Mouse (Mus musculus): ENCODE data around the gene Cdv3. TPM values are rescaled to one million over a fixed set of nuclear protein-coding genes. Genes with fewer than 3 reads are reported as not detected.
A peak's percentile ranks its signal among the peaks of the same experiment; 100 is the strongest.

Gene Cdv3
- polyA plus RNA-seq, 1 experiment from 2014 or later, result 92.7 TPM

GRCm38 (mm10) chr9:103389261-103389660 lies 23.6 kb upstream of the Cdv3 start:
- 54% methylated on average over 6 of the region's 6 CpGs for WGBS
- ATAC-seq (ENCODE audit: low read depth), result peak; percentile 55; the same call in 1 of the 2 replicates
- no peak overlapping the region for H3K27ac ChIP-seq (ENCODE audit: low read length)
- no peak overlapping the region for H3K9ac ChIP-seq (ENCODE audit: low read length)
- H3K4me1 ChIP-seq (replicated peaks; ENCODE audit: control insufficient read depth, insufficient read depth, low read length), result peaks cover 14% of the 10 kb centered on the region
- H3K27me3 ChIP-seq (ENCODE audit: control insufficient read depth, insufficient read depth, low read depth, low read length), result no peaks in the 10 kb centered on the region
- H3K9me3 ChIP-seq (ENCODE audit: control insufficient read depth, low read length), result no peaks in the 10 kb centered on the region
- H3K4me3 ChIP-seq (ENCODE audit: low read length), result no peak overlapping the region
- H3K4me2 ChIP-seq (ENCODE audit: low read depth, low read length), result no peak overlapping the region
- no peaks in the 10 kb centered on the region for H3K36me3 ChIP-seq (ENCODE audit: control insufficient read depth, insufficient read depth, low read length)

GRCm38 (mm10) chr9:103387011-103387653 lies 21.5 kb upstream of the Cdv3 start:
- no peaks in the 10 kb centered on the region for H3K9me3 ChIP-seq (ENCODE audit: control insufficient read depth, low read length)
- H3K36me3 ChIP-seq (ENCODE audit: control insufficient read depth, insufficient read depth, low read length), result no peaks in the 10 kb centered on the region
- peak; percentile 35; the same call in 1 of the 2 replicates for ATAC-seq (ENCODE audit: low read depth)
- no peak overlapping the region for H3K4me2 ChIP-seq (ENCODE audit: low read depth, low read length)
- WGBS, result 23% methylated on average over 10 of the region's 10 CpGs
- H3K27me3 ChIP-seq (ENCODE audit: control insufficient read depth, insufficient read depth, low read depth, low read length), result no peaks in the 10 kb centered on the region
- no peak overlapping the region for H3K9ac ChIP-seq (ENCODE audit: low read length)
- no peak overlapping the region for H3K4me3 ChIP-seq (ENCODE audit: low read length)
- no peak overlapping the region for H3K27ac ChIP-seq (ENCODE audit: low read length)
- peaks cover 14% of the 10 kb centered on the region for H3K4me1 ChIP-seq (replicated peaks; ENCODE audit: control insufficient read depth, insufficient read depth, low read length)

GRCm38 (mm10) chr9:103386573-103386972 lies 20.9 kb upstream of the Cdv3 start:
- no peaks in the 10 kb centered on the region for H3K27me3 ChIP-seq (ENCODE audit: control insufficient read depth, insufficient read depth, low read depth, low read length)
- ATAC-seq (ENCODE audit: low read depth), result peak; percentile 61
- no peaks in the 10 kb centered on the region for H3K36me3 ChIP-seq (ENCODE audit: control insufficient read depth, insufficient read depth, low read length)
- H3K27ac ChIP-seq (ENCODE audit: low read length), result no peak overlapping the region
- no peaks in the 10 kb centered on the region for H3K9me3 ChIP-seq (ENCODE audit: control insufficient read depth, low read length)
- H3K4me2 ChIP-seq (ENCODE audit: low read depth, low read length), result no peak overlapping the region
- H3K4me1 ChIP-seq (replicated peaks; ENCODE audit: control insufficient read depth, insufficient read depth, low read length), result peaks cover 14% of the 10 kb centered on the region
- WGBS, result 36% methylated on average over 5 of the region's 5 CpGs
- H3K9ac ChIP-seq (ENCODE audit: low read length), result no peak overlapping the region
- H3K4me3 ChIP-seq (ENCODE audit: low read length), result no peak overlapping the region

GRCm38 (mm10) chr9:103385600-103385999 lies 20.0 kb upstream of the Cdv3 start:
- Histone ChIP-seq H3K27me3 (ENCODE audit: control insufficient read depth, insufficient read depth, low read depth, low read length) (no peaks in the 10 kb centered on the region), H3K4me3 (ENCODE audit: low read length) (no peak overlapping the region), H3K4me2 (ENCODE audit: low read depth, low read length) (no peak overlapping the region), H3K27ac (ENCODE audit: low read length) (no peak overlapping the region), H3K4me1 (replicated peaks; ENCODE audit: control insufficient read depth, insufficient read depth, low read length) (peaks cover 14% of the 10 kb centered on the region), H3K9ac (ENCODE audit: low read length) (no peak overlapping the region), H3K36me3 (ENCODE audit: control insufficient read depth, insufficient read depth, low read length) (no peaks in the 10 kb centered on the region), H3K9me3 (ENCODE audit: control insufficient read depth, low read length) (no peaks in the 10 kb centered on the region)
- 29% methylated on average over 1 of the region's 1 CpGs for WGBS
- no peak for ATAC-seq (ENCODE audit: low read depth)

GRCm38 (mm10) chr9:103384141-103384796 lies 18.6 kb upstream of the Cdv3 start:
- Histone ChIP-seq H3K27me3 (ENCODE audit: control insufficient read depth, insufficient read depth, low read depth, low read length) (no peaks in the 10 kb centered on the region), H3K27ac (ENCODE audit: low read length) (no peak overlapping the region), H3K4me1 (replicated peaks; ENCODE audit: control insufficient read depth, insufficient read depth, low read length) (peaks cover 10% of the 10 kb centered on the region), H3K9me3 (ENCODE audit: control insufficient read depth, low read length) (no peaks in the 10 kb centered on the region), H3K9ac (ENCODE audit: low read length) (no peak overlapping the region), H3K4me3 (ENCODE audit: low read length) (no peak overlapping the region), H3K36me3 (ENCODE audit: control insufficient read depth, insufficient read depth, low read length) (no peaks in the 10 kb centered on the region), H3K4me2 (ENCODE audit: low read depth, low read length) (no peak overlapping the region)
- 65% methylated on average over 4 of the region's 4 CpGs for WGBS
- no peak for ATAC-seq (ENCODE audit: low read depth)

- 93% methylated on average over 1 of the region's 1 CpGs for WGBS
- no peak for ATAC-seq (ENCODE audit: low read depth)
These were observed 17.9 kb upstream of the Cdv3 start for GRCm38 (mm10) chr9:103383576-103383975.

GRCm38 (mm10) chr9:103382989-103383388 lies 17.3 kb upstream of the Cdv3 start:
- Histone ChIP-seq H3K4me1 (replicated peaks; ENCODE audit: control insufficient read depth, insufficient read depth, low read length) (peaks cover 10% of the 10 kb centered on the region), H3K4me3 (ENCODE audit: low read length) (no peak overlapping the region), H3K36me3 (ENCODE audit: control insufficient read depth, insufficient read depth, low read length) (no peaks in the 10 kb centered on the region), H3K9me3 (ENCODE audit: control insufficient read depth, low read length) (no peaks in the 10 kb centered on the region), H3K27me3 (ENCODE audit: control insufficient read depth, insufficient read depth, low read depth, low read length) (no peaks in the 10 kb centered on the region), H3K4me2 (ENCODE audit: low read depth, low read length) (no peak overlapping the region), H3K9ac (ENCODE audit: low read length) (no peak overlapping the region), H3K27ac (ENCODE audit: low read length) (no peak overlapping the region)
- WGBS, result 37% methylated on average over 6 of the region's 6 CpGs
- no peak for ATAC-seq (ENCODE audit: low read depth)

More at GRCm38 (mm10) chr9:103383576-103383975, 17.9 kb upstream of the Cdv3 start:
- no peaks in the 10 kb centered on the region for H3K27me3 ChIP-seq (ENCODE audit: control insufficient read depth, insufficient read depth, low read depth, low read length)
- H3K4me2 ChIP-seq (ENCODE audit: low read depth, low read length), result no peak overlapping the region
- no peaks in the 10 kb centered on the region for H3K9me3 ChIP-seq (ENCODE audit: control insufficient read depth, low read length)
- peaks cover 10% of the 10 kb centered on the region for H3K4me1 ChIP-seq (replicated peaks; ENCODE audit: control insufficient read depth, insufficient read depth, low read length)
- H3K4me3 ChIP-seq (ENCODE audit: low read length), result no peak overlapping the region
- no peaks in the 10 kb centered on the region for H3K36me3 ChIP-seq (ENCODE audit: control insufficient read depth, insufficient read depth, low read length)
- H3K9ac ChIP-seq (ENCODE audit: low read length), result no peak overlapping the region
- H3K27ac ChIP-seq (ENCODE audit: low read length), result no peak overlapping the region

GRCm38 (mm10) chr9:103380566-103380965 lies 14.9 kb upstream of the Cdv3 start:
- WGBS, result 89% methylated on average over 4 of the region's 4 CpGs
- no peak for ATAC-seq (ENCODE audit: low read depth)
- H3K9ac ChIP-seq (ENCODE audit: low read length), result no peak overlapping the region
- H3K4me1 ChIP-seq (replicated peaks; ENCODE audit: control insufficient read depth, insufficient read depth, low read length), result peaks cover 3% of the 10 kb centered on the region; the same call in 1 of the 2 replicates
- H3K9me3 ChIP-seq (ENCODE audit: control insufficient read depth, low read length), result no peaks in the 10 kb centered on the region
- H3K4me3 ChIP-seq (ENCODE audit: low read length), result no peak overlapping the region
- no peaks in the 10 kb centered on the region for H3K36me3 ChIP-seq (ENCODE audit: control insufficient read depth, insufficient read depth, low read length)
- no peak overlapping the region for H3K27ac ChIP-seq (ENCODE audit: low read length)
- H3K27me3 ChIP-seq (ENCODE audit: control insufficient read depth, insufficient read depth, low read depth, low read length), result no peaks in the 10 kb centered on the region
- H3K4me2 ChIP-seq (ENCODE audit: low read depth, low read length), result no peak overlapping the region

- WGBS, result 47% methylated on average over 9 of the region's 9 CpGs
- no peak for ATAC-seq (ENCODE audit: low read depth)
- H3K27me3 ChIP-seq (ENCODE audit: control insufficient read depth, insufficient read depth, low read depth, low read length), result no peaks in the 10 kb centered on the region
- peaks cover 3% of the 10 kb centered on the region; the same call in 1 of the 2 replicates for H3K4me1 ChIP-seq (replicated peaks; ENCODE audit: control insufficient read depth, insufficient read depth, low read length)
- no peak overlapping the region for H3K4me2 ChIP-seq (ENCODE audit: low read depth, low read length)
- no peaks in the 10 kb centered on the region for H3K36me3 ChIP-seq (ENCODE audit: control insufficient read depth, insufficient read depth, low read length)
- no peaks in the 10 kb centered on the region for H3K9me3 ChIP-seq (ENCODE audit: control insufficient read depth, low read length)
- H3K4me3 ChIP-seq (ENCODE audit: low read length), result no peak overlapping the region
- no peak overlapping the region for H3K27ac ChIP-seq (ENCODE audit: low read length)
- H3K9ac ChIP-seq (ENCODE audit: low read length), result no peak overlapping the region
These were observed 13.6 kb upstream of the Cdv3 start for GRCm38 (mm10) chr9:103379199-103379598.

All from lung, embryonic 16.5 days (tissue).